Mouse (Mus musculus) kidney, postnatal 0 days (tissue): ENCODE results near the gene Zfp729a. TPM values are rescaled to one million over a fixed set of nuclear protein-coding genes. Genes with fewer than 3 reads are reported as not detected.
"Not testable (repeated sequence)": the region's sequence is repeated elsewhere in the genome, so short reads cannot be mapped to it uniquely, and the experiment has no call there.

ENCODE experiments used
- ATAC-seq: fragments of 200-750 bp; cut with Nextera tagmentation; replicated peaks from 2 replicates; pipeline ENCODE4 v1.8.0; 2017; ENCODE audit warnings: low read depth, moderate number of reproducible peaks, moderate TSS enrichment, moderate library complexity; ENCODE audit not compliant: low FRiP score
- DNase-seq: peaks from one replicate; pipeline ENCODE4 v3.0.0-alpha.2; 2016; ENCODE audit warnings: low spot score
- H3K27ac ChIP-seq: fragments of 300-500 bp; sonication (generic); 2 replicates; pipeline ENCODE4 v1.5.1; 2014; ENCODE audit warnings: mild to moderate bottlenecking
- H3K27me3 ChIP-seq: fragments of 300-500 bp; sonication (generic); 2 replicates; pipeline ENCODE4 v1.6.1; 2014; ENCODE audit warnings: low read length, mixed read lengths; ENCODE audit not compliant: insufficient read depth
- H3K36me3 ChIP-seq: fragments of 300-500 bp; sonication (generic); 2 replicates; pipeline ENCODE4 v1.6.1; 2014; ENCODE audit warnings: low read length, mixed read lengths; ENCODE audit not compliant: insufficient read depth
- H3K4me1 ChIP-seq: fragments of 300-500 bp; sonication (generic); replicated peaks from 2 replicates; pipeline ENCODE4 v1.6.1; 2014; ENCODE audit warnings: antibody characterized with exemption, low read length, mixed read lengths; ENCODE audit not compliant: insufficient read depth
- H3K4me2 ChIP-seq: fragments of 300-500 bp; sonication (generic); 2 replicates; pipeline ENCODE4 v1.6.1; 2014; ENCODE audit warnings: mild to moderate bottlenecking, low read length, moderate library complexity, mixed read lengths
- H3K4me3 ChIP-seq: fragments of 300-500 bp; sonication (generic); replicated peaks from 2 replicates; pipeline ENCODE4 v1.5.1; 2014; ENCODE audit warnings: low read depth, low read length
- H3K9ac ChIP-seq: fragments of 300-500 bp; sonication (generic); 2 replicates; pipeline ENCODE4 v1.6.1; 2014; ENCODE audit warnings: low read depth, low read length
- H3K9me3 ChIP-seq: fragments of 300-500 bp; sonication (generic); replicated peaks from 2 replicates; pipeline ENCODE4 v1.6.1; 2016; ENCODE audit warnings: low read length, inconsistent platforms, mixed read lengths
- CTCF ChIP-seq: IDR thresholded peaks from 2 replicates; pipeline ENCODE4 v1.5.1; 2016; ENCODE audit warnings: antibody characterized with exemption, low read depth, mild to moderate bottlenecking, moderate library complexity
- WGBS: fragments of 180-500 bp; shearing (Covaris S2); extraction: QIAGEN DNeasy Blood & Tissue Kit; methylation state at CpG from one replicate; pipeline ENCODE4 v1.1.7; 2014; 5-methylcytosine and 5-hydroxymethylcytosine counted together
- polyA plus RNA-seq: library from polyadenylated mRNA; unstranded; fragments of >200 nt; fragmentation: Nextera tagmentation; extraction: Ambion mirVana; gene quantifications from 2 replicates; pipeline ENCODE4 v1.2.1, GENCODE M21; 2015

Zfp729a gene
- 2.5 and 3.3 TPM in 2 replicates for polyA plus RNA-seq

GRCm38 (mm10) chr13:67637294-67638007 lies at the start of gene Zfp729a, which contains the start of gene Gm49345:
Zfp729a (minus strand) TSS chr13:67637791.
Gm49345 (minus strand) TSS chr13:67637769.
- peak within 1 kb of the TSS; percentile 92 for H3K4me3 ChIP-seq
- H3K36me3 ChIP-seq, result no peaks in the 10 kb centered on the region
- WGBS, result under 1% methylated on average over 19 of the region's 19 CpGs
- H3K4me1 ChIP-seq, result no peaks in the 10 kb centered on the region
- peak; percentile 64 for TF ChIP-seq CTCF
- H3K4me2 ChIP-seq, result peak within 1 kb of the TSS; percentile 56
- peak; percentile 97 for DNase-seq
- H3K9ac ChIP-seq, result peak within 1 kb of the TSS; percentile 71
- ATAC-seq, result peak; percentile 99
- H3K27ac ChIP-seq, result peak within 1 kb of the TSS; percentile 87
- no peaks in the 10 kb centered on the region for H3K9me3 ChIP-seq
- no peaks in the 10 kb centered on the region for H3K27me3 ChIP-seq

- TF ChIP-seq CTCF, result no peak
- no peak for ATAC-seq
- no peaks in the 10 kb centered on the region for H3K27me3 ChIP-seq
- H3K4me2 ChIP-seq, result no peak within 1 kb of the TSS
- H3K27ac ChIP-seq, result no peak within 1 kb of the TSS
- H3K9me3 ChIP-seq, result no peaks in the 10 kb centered on the region
- DNase-seq, result no peak
- no peak within 1 kb of the TSS for H3K9ac ChIP-seq
- no peak within 1 kb of the TSS for H3K4me3 ChIP-seq
- 78% methylated on average over 4 of the region's 4 CpGs for WGBS
- no peaks in the 10 kb centered on the region for H3K4me1 ChIP-seq
- no peaks in the 10 kb centered on the region for H3K36me3 ChIP-seq
These were observed 49.4 kb upstream of the Zfp729a start, which contains the start of gene Zfp738 for GRCm38 (mm10) chr13:67686971-67687370. Zfp738 (minus strand) TSS chr13:67687071.

DNA sequence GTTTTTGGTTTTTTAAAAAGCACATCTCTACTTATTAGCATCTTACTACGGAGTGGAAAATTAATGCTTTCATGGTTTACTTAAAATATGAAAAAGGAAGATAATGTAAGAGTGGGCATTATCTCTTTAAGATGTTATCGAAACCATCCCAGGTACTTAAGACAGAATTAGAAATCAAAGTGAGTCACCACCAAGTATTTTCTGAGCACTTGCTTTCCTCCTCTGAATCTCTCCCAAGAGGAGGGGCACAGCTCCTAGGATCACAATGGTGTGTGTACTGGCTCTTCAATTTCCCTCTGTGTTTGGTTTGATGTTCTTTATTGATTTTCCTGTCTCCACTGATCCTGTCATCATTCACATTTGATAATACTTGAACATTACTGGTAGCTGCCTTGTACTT lies 46.2 kb upstream of the Zfp729a start:
- 0 out of 2 replicates have a peak, but pooled peaks have one; percentile 11 for ATAC-seq
- WGBS, result 65% methylated on average over 2 of the region's 2 CpGs
- not testable (repeated sequence) for DNase-seq, H3K27ac ChIP-seq, H3K36me3 ChIP-seq, H3K27me3 ChIP-seq, H3K9me3 ChIP-seq, H3K9ac ChIP-seq, H3K4me1 ChIP-seq
- H3K4me2 ChIP-seq, result peak overlapping the region; percentile 73
- peak overlapping the region; percentile 74 for H3K4me3 ChIP-seq

DNA sequence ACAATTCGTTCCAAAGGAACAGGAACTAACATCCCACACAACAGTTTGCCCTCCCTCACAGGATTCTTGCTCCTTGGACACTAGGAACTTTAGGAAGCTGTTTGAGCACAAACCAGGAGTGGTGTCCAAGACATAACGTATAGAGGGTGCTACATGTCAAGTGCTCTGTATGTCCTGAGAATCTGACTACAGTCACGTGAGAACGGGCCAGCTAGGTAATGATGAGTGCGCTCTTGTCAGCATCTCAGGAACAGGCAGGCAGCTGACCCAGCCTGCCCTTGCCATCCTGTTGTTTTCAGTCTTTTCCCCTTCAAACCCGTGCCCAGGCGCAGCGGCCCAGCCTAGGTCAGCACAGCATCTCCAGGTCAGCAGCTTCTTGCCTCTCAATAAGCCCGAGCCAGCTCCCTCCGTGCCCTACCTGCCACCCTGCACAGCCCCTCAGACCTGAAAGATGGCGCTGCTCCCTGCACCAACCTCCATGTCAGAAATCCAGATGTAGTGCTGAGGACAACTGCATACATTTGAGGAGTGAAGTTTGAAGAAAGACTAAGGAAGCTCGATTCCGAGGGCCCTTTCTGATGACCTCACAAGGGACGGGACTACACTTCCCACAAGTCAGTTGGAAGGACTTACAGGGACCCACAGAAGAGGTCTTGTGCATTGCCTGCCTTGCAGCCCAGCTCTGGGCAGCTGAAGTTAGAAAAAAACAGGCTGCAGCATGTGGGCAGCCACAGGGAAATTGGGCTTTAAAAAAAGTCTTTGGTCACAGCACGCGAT lies 45.6 kb upstream of the Zfp729a start:
- peak overlapping the region; percentile 74 for H3K4me3 ChIP-seq
- not testable (repeated sequence) for H3K27ac ChIP-seq, H3K4me1 ChIP-seq, H3K27me3 ChIP-seq, H3K36me3 ChIP-seq, H3K9me3 ChIP-seq
- peak overlapping the region; percentile 73 for H3K4me2 ChIP-seq
- peak; percentile 30; the same call in 1 of the 2 replicates for TF ChIP-seq CTCF
- peak overlapping the region; percentile 80 for H3K9ac ChIP-seq
- ATAC-seq (peak; percentile 100), DNase-seq (peak; percentile 94)
- 5% methylated on average over 16 of the region's 16 CpGs for WGBS

- Histone ChIP-seq H3K27ac (no peak overlapping the region), H3K9me3 (no peaks in the 10 kb centered on the region), H3K9ac (no peak overlapping the region), H3K27me3 (no peaks in the 10 kb centered on the region), H3K4me3 (no peak overlapping the region), H3K4me2 (no peak overlapping the region), H3K36me3 (no peaks in the 10 kb centered on the region), H3K4me1 (no peaks in the 10 kb centered on the region)
- ATAC-seq (no peak), DNase-seq (no peak)
- 96% methylated on average over 2 of the region's 2 CpGs for WGBS
- no peak for TF ChIP-seq CTCF
These were observed 37.3 kb upstream of the Zfp729a start for GRCm38 (mm10) chr13:67674902-67675301.

- H3K27ac ChIP-seq, result no peak overlapping the region
- no peak overlapping the region for H3K4me2 ChIP-seq
- H3K4me1 ChIP-seq, result no peaks in the 10 kb centered on the region
- no peak for DNase-seq
- H3K4me3 ChIP-seq, result no peak overlapping the region
- no peak for ATAC-seq
- no peak overlapping the region for H3K9ac ChIP-seq
- TF ChIP-seq CTCF, result no peak
- 41% methylated on average over 3 of the region's 3 CpGs for WGBS
- no peaks in the 10 kb centered on the region for H3K36me3 ChIP-seq
- no peaks in the 10 kb centered on the region for H3K9me3 ChIP-seq
- no peaks in the 10 kb centered on the region for H3K27me3 ChIP-seq
These were observed 14.9 kb upstream of the Zfp729a start for GRCm38 (mm10) chr13:67652496-67652895.
